Mouse (Mus musculus) ZHBTc4 (cell line): ENCODE data around the gene Map2k7.

Source experiments
- DNase-seq: peaks from one replicate; pipeline ENCODE4 v3.0.0-alpha.2; 2011; ENCODE audit warnings: low read depth, low spot score

The Map2k7 gene

DNA sequence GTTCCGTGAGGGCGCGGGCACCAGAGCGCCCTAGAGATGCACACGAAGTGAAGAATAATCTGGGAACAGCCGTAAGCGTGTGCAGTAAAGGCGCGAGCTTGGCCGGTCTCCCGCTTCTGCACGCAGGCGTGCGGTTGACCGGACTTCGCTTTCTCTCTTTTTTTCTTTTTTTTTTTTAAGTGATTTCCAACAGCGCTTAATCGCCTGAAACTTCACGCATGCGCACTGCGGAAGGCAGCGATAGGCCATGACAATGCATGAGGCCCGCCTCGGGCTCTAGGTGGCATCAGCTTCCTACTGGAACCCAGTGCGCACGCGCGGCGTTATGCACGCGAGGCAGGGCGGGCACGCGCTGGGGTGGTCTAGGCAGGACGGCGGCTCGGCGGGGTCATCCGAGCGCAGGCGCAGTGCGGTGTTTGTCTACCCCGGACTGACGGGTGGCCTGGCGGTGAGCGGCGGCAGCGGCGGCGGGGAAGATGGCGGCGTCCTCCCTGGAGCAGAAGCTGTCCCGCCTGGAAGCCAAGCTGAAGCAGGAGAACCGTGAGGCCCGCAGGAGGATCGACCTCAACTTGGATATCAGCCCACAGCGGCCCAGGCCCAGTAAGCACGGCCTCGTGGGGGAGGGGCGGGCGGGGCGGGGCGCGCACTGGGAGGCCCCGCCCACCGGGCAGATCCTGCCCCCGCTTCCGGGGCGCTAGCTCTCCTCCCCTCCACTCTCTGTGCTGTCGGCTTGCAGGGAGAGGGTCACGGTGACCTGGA, at the start of gene Map2k7, which contains the start of gene Gm49320:
Map2k7 (plus strand) TSS at position 307 of the 759 bp plus-strand sequence.
Gm49320 (plus strand) TSS at position 432 of the 759 bp plus-strand sequence.
- DNase-seq = peak; percentile 100

DNA sequence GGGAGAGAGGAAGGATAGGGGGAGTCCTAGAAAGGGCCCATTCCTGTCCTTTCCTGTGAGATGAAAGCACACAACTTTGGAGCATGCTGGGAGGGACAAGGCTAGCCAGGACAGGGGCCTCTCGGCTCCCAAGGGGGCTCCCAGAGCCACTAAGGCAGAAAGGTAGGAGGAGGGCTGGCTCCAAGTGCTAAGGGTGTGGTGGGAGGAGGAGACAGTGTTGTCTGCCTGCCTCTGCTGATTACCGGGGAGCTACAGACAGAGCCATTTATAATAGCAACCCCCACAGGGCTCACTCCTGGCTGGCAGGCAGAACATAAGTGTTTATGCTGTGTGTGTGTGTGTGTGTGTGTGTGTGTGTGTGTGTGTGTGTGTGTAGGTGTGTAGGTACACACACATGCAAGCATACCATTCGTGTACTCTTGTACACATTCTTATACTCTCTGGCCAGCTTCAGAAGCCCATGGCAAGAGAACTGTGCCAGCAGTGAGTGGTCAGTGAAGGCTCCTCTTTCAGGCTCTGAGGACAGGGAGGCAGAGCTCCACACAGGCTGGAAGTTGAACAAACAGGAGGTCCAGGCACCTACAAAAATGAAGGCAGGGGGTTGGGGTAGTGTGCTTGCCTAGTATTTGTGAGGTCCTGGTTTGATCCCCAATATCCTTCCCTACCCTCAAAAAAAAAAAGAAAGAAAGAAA, 49.4 kb upstream of the Map2k7 start:
- no peak for DNase-seq

DNA sequence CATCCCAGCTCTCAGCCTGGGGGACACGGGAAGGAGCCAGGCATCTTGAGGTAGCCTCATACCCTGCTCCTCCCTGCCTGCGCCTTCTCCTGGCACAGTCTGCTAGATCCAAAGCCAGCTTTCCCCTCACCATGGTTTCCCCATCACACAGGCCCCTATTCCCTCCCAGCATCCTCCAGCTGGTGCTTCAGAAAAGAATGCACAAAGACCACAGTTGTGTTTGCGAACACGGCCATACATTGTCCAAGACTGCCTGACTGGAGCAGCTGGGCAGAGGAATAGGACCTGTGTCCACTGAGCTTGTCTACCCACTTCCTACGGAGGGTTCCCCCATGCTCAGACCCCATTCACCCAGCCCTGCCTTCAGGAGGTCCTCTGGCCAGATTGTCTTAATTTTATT, 46.2 kb upstream of the Map2k7 start:
- no peak for DNase-seq

DNA sequence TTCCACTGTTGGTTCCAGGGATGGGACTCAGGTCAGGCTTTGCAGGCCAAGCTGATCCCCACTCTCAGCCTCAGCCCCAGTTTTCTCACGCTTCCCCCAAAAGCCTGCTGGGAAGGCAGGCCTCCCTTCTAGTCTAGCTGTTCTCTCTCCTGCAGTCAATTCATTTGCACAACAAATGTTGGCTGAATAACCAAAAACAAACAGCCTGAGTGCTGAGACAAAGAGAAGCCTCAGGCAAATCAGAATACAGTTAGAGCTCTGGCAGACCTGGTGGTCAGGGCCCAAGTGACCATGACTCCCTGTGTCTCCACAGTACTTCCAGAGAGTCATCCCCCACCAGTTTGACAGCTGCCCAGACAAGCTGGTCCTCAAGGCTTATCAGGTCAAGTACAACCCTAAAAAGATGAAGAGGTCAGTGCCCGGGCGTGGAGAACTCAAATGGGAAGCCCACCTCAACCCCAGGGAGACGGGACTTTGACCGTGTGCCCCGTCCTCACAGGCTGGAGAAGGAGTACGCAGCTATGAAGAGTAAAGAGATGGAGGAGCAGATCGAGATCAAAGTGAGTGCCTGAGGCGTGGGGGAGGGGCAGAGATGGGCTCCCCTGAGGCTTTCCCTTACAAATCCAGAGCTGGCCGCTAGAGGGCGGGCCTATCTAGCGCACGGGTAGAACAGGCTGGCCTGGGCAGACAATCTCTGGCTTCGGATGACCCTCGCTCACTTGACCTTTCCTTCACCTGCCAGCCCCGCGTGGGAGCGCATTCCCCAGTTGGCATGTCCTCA, 45.5 kb upstream of the Map2k7 start:
- DNase-seq = peak; percentile 90

DNA sequence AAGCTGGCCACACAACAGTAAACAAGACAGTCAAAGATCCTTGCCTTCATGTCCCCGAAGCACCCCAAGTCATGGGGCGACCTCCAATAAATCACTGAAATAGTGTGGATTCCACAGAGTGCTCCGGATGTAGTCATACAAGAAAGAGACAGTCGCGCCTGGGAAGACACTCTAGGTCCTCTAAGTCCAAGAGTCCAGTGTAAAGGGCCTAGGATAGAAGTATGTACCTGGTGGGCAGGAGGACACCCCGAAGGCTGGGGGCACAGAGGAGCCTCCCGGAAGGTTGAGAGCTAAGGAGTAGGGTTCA, 45.0 kb upstream of the Map2k7 start:
- DNase-seq = no peak

DNA sequence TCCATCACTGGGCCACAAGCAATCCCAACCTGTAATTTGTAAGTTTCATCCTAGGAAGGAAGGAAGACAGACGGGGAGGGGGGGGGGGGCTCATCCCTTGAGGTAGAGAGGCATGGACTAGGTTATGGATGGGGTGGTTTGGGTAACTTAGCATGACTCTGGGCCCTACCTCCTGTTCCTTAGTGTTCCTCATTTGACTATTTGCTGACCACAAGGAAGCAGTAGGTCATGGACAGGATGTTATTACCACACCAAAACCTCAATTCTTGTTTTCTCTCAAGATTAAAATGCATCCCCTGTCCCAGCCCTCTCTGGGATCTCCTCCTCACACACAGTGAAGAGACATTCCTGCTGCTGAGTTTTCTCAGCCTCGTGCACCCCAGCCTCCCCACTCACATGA, 37.2 kb upstream of the Map2k7 start:
- no peak for DNase-seq

DNA sequence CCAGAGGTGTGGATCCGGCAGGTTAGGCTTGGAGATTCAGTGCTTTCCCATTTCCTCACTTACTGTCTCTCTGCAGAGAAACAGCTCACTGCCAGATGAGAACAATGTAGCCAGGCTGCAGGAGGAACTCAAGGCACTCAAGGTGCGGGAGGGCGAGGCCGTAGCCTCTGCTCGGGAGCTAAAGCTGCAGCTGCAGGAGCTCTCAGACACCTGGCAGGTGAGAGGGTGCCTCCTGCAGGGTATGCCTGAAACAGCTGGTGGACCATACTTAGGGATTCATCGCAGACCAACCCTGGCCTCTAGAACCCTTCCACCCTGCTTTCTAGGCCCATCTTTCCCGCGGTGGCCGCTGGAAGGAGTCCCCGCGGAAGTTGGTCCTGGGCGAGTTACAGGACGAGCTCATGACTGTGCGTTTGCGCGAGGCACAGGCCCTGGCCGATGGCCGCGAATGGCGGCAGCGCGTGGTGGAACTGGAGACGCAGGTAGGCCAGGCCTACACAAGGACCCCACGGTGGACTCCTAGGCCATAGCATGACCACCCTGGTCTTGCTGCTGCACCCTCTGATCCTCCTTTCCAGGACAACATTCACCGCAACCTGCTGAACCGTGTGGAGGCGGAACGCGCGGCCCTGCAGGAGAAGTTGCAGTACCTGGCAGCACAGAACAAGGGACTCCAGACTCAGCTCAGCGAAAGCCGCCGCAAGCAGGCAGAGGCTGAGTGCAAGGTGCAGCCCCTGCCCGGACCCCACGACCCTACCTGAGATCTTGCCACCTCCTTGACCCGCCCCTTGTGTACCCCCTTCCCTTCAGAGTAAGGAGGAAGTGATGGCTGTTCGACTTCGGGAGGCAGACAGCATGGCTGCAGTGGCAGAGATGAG, 33.1 kb upstream of the Map2k7 start:
- peak; percentile 73 for DNase-seq

DNA sequence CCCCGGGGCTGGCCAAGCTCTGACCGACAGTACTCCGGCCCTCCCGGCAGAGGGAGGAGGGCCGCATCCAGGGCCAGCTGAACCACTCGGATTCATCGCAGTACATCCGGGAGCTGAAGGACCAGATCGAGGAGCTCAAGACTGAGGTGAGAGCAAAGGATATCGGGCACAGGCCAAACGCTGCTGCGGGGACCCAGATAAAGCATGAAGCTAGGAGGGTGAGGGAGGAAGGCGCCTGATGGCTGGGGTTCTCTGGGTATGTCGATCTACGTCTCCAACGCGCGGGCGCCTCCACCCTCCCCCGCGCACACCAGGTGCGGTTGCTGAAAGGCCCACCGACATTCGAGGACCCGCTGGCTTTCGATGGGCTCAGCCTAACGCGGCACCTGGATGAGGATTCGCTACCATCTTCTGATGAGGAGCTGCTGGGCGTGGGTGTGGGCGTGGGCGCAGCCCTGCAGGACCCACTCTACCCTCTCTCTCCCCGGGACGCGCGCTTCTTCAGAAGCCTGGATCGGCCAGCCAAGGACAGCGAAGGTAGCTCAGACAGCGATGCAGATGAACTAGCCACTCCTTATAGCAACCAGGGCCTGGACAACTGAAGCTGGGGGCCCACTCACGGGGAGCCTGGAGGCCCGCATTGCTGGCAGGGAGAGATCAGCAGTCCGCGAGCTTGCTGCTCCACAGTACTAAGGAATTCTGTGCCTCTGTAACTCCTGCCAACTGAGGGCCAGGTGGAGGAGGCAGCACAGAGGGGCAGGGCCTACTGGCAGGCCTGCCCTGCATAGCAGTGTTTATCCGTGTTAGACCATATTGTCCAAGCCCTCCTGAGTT, 32.1 kb upstream of the Map2k7 start:
- peak; percentile 28 for DNase-seq

DNA sequence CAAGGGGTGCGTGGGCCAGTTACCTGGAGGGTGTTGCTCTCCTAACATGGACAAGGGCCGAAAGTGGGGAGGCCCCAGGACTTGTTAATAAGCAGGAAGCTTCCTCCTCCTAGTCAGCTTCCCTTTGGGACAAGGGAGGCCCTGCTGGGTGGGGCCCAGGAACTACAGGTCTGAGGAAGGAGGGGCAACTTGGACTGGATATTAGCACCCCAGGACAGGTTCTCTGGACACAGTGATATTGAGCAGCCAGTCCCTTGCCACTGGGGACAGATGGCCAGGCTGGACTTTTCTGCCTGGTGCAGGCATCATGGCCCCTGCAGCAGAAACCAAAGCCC, 31.6 kb upstream of the Map2k7 start:
- no peak for DNase-seq

DNA sequence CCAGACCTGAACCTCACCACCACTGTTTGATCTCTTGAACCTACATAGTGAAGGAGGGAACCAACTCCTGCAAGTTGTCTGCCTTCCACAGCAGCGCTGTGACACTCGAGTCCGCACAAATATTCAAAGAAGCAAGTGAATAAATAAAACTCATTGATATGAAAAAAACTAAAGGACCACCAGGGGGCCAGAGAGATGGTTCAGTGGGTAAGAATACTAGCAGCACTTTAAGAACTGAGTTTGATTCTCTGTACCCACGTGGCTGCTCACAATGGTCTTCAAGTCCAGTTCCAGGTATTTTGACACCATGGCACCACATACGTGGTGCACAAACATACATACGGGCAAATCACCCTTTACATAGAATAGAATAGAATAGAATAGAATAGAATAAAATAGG, 27.4 kb upstream of the Map2k7 start:
- DNase-seq = no peak

DNA sequence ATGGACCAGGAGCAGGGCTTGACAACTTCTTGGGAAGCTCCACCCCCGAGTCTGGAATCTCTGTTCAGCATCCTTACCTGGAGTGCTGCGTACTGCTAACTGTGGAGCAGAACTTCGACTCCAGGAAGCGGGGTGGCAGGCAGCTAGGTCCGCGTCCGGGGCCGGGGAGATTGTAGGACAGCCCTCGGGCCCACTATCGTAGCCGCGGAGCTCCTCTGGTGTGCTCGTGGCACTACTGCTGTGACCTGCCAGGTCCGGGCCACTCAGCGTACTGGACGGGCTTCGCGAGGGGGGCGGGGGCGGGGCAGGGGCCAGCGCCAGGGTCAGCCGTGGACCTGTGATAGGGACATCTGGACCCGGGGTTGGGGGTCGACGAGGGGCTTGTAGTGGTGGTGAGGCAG, 25.7 kb upstream of the Map2k7 start:
- DNase-seq = no peak

DNA sequence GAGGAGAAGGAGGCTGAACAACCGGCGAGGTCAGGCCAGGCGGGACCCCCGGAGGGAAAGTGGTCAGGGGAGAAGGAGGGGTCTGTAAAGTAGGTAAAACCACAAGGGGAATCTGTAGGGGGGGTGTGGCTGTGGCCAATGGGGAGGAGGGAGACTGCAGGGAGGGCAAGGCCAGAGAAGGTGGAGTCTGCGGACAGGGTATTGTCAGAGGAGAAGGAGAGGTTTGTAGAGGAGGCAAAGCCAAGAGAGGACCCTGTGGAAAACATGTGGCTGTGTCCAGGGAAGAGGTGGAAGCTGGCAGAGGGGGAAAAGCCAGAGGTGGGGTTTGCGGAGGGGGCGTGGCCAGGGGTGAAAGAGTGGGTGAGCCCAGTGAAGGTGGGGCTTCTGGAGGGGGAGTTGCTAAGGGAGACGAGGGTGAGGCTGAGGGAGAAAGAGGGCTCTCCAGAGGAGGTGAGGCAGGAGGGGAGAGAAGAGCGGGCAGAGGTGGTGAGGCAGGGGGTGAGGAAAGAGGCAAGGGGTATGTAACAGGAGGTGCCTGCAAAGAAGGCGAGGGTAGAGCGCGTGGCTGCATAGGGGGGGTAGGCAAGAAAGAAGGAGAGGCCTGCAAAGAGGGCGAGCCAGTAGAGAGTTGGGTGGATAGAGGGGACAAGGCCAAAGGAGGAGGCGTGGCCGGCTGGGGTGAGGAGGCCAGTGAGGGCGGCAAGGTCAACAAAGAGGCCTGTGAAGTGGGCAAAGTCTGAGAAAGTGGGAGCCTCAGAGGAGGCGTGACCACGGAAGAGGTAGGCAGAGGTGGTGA, 25.1 kb upstream of the Map2k7 start:
- DNase-seq = peak; percentile 31

DNA sequence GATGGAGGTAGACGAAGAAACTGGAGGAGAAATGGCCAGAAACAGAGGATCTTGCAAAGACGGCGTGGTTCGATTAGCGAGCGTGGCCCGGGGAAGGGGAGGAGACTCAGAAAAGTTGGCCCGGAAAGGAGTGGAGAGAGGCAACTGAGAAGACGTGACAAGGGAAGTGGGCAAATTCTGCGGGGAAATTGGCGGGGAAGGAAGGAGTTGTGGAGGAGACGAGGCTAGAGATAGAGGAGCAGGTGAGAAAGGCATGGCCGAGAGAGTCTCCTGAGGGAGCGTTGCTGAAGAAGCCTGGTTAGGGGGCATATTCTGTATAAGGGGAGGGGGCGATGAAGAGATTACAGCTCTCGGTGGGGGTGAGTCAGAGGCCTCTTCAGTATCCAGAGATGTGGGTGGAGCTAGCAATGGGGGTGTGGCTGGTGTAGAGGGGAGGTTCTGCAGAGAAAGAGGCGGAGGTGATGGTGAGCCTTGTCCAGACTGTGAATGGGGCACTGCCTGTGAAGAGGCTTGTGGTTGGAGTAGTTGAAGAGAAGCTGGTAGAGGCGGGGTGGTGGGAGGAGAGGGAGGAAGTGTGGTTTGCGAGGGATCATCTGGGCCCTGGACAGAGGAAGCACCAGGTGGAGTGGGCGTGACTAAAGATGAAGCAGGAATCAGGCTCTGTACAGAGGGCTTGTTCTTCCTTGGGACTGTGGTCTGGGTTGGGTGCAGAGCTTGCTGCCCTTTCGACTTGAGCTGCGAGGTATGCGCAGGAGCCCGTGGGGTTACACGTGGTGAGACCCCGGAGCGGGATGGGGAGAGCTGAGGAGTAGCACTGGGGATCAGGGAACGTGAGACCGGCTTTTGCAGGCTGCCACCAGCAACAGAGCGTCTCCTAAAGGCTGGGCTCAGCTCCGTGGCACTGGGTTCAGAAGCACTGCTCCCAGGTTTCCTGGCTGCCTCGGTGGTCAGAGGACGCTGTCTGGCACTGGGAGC, 24.2 kb upstream of the Map2k7 start:
- DNase-seq = peak; percentile 69

DNA sequence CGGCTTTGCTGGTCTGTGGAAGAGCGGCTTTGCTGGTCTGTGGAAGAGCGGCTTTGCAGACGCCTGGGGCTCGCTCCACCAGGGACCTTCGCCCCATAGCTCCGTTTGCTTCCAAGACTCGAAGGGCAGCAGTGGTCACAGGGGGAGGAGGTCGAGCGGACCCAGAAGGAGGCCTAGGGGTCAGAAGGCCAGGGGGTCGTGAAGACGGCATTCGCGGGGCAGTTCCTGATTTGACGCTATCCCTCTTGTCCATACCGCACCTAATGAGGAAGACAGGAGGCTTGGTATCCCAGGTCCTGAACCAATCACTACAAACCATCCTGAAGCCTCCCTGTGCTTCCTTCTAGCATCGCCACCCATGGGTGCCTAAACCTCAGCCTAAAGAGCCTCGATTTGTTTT, 22.2 kb upstream of the Map2k7 start:
- DNase-seq = no peak

DNA sequence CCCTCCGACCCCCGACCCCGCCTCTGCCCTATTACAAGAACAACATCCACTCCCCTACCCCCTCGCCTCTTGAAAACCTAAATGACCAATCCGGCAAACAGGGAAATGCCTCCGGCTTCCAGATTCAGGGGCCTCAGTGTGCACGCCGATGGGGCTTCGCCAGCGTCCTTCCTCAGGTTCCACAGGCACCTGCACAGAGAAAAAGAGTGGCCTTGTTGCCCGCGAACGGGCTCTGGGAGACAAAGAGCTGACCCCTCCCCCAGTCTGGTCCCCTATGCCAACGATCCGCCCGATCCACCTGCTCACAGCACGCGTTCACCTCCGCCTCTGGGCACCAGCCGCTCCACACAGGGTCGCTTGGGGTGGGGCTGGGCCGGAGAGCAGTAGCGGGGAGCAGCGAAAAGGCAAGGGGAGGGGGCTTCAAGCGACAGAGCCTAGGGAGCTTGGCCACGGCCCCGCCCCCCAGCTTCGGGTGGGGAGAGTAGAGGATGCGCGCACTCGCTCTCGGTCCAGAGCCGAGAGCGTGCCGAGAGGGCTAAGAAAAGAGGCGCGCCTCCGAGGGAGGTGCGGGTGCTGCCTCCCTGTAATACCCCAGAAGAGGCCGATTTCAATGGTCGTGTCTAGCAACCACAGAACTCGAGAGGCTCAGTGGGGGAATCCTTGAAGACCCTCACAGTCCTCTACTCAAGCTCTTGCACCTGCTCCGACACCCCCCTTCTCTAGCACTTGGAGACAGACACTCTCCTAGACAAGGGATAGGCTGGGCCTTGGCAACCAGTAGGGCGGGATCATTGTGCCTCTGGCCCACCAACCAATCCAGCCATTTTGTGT, 21.5 kb upstream of the Map2k7 start, which contains the start of gene Prr36:
Prr36 (minus strand) TSS at position 669 of the 831 bp plus-strand sequence.
- DNase-seq = peak; percentile 82

DNA sequence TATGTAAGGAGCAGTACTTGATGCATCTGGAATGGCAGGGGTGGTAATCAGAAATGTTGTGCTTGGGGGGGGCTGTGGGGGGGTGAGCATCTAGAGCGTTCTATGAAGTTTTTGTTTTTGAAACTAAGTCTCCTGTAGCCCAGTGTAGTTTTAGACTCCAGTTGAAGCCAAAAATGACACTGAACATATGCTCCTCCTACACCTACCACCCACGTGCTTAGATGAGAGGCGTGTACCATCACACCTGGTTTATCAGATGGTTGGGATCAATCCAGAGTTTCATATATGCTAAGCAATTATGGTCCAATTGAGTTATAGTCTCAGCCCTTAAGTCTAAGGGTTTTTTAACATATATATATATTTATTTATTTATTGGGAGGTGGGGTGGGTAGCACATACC, 18.9 kb upstream of the Map2k7 start:
- DNase-seq = no peak

DNA sequence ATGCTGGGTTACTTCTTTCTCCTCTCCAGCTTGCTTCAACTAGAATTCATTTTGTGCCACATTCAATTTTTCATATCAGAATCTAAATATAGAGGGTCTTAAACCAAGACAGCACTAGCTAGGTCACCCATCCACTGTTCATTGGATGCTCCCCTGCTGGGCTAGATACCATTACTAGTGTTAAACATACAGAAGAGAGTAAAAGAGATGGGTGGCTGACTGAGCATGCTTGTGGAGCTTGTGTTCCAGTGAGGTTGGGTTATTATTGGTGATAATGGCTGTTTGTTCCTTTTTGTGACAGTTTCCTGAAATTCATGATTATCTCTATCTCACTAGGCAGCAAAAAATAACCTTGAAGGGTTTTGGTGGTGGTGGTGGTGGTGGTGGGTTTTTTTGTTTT, 16.5 kb upstream of the Map2k7 start:
- no peak for DNase-seq

DNA sequence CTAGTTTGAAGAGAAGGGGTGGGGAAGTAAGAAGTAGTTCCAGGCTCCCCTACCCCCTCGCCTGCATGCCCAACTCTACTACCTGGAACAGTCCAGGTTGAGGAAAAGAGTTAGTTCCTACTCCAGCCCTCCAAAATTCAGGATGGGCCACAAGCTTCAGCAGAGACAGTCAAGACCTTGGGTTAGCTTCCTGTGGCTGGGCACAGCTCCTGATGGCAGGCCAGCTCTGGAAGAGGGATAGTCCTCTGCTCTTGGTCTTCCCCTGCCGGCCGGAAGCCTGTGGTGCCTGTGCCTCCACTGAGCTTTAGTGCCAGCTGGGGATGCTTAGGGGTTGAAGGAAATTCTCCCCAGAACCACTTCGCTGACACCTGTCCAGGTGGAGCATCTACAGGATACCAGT, 12.2 kb upstream of the Map2k7 start:
- no peak for DNase-seq
